Mouse (Mus musculus): ENCODE results near the gene Ndufa6. TPM values are rescaled to one million over a fixed set of nuclear protein-coding genes. Genes with fewer than 3 reads are reported as not detected.

The Ndufa6 gene
- polyA plus RNA-seq, 1 experiment from 2014 or later = 493 TPM

GRCm38 (mm10) chr15:82319613-82320012, 34.5 kb downstream of the Ndufa6 start:
- H3K27me3 ChIP-seq = no peaks in the 10 kb centered on the region
- CTCF ChIA-PET = interaction anchor here (1.0 to 1.1 kb wide), 2 partner anchors 18 to 53 kb away, joined by 3 read pairs; no protein-coding TSS in a partner anchor
- no peak for DNase-seq (ENCODE audit: low read depth, low spot score)
- POLR2A ChIA-PET = no interaction called here
- no peak for ATAC-seq
- in situ Hi-C loops (cut with MboI; ENCODE audit: low pct_unique_long_range_greater_than_20kb) = no loop called here
- TF ChIP-seq CTCF (IDR thresholded peaks at IDR 0.05) = no peak

DNA sequence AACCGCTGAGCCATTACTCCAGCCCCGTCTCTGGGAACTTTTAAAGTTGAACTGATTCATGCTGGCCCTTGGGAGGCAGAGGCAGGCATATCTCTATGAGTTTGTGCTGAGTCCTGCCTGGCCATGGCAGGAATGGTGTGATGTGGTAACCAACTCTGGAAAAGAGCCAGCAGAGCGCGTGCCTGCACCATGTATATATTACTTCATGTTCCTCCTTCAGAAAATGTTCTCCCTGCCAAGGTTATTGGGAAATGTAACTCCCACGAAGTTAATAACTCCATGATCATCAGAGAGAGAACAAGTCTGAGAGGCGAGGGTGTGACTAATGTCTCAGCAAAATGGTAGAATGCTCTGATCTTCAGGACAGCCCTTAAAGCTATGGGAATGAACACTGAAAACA, 36.3 kb downstream of the Ndufa6 start:
- CTCF ChIA-PET = no interaction called here
- TF ChIP-seq CTCF (IDR thresholded peaks at IDR 0.05) = no peak
- POLR2A ChIA-PET = interaction anchor here (0.9 kb wide), 1 partner anchor 32 kb away, joined by 4 read pairs; no protein-coding TSS in a partner anchor
- H3K27me3 ChIP-seq = no peaks in the 10 kb centered on the region
- ATAC-seq (no peak), DNase-seq (ENCODE audit: low read depth, low spot score) (no peak)
- in situ Hi-C loops (cut with MboI; ENCODE audit: low pct_unique_long_range_greater_than_20kb) = no loop called here

DNA sequence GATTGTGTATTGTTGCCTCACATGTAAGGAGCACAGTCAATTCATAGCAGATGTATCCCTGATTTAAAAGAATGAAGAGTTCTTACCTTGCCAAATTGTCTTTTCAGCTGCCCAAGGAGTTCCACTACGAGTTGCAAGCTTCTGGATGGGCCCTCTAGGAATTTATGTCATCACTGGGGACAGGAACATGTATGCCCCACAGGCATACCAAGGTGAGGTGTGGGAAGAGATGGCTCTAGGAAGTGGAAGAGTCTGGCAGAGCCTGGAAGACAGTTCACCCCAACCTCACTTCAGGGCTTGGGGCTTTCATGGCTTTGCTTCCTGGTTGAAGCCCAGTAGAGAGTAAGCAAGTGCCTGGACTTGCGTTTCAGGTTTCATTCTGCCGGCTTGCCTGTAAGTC, 45.7 kb downstream of the Ndufa6 start:
- DNase-seq (ENCODE audit: low read depth, low spot score) (no peak), ATAC-seq (no peak)
- ChIA-PET CTCF (no interaction called here), POLR2A (interaction anchor here (0.5 kb wide), 1 partner anchor 44 kb away, joined by 6 read pairs; no protein-coding TSS in a partner anchor)
- in situ Hi-C loops (cut with MboI; ENCODE audit: low pct_unique_long_range_greater_than_20kb) = no loop called here
- no peak for TF ChIP-seq CTCF (IDR thresholded peaks at IDR 0.05)
- H3K27me3 ChIP-seq = peaks cover 15% of the 10 kb centered on the region

DNA sequence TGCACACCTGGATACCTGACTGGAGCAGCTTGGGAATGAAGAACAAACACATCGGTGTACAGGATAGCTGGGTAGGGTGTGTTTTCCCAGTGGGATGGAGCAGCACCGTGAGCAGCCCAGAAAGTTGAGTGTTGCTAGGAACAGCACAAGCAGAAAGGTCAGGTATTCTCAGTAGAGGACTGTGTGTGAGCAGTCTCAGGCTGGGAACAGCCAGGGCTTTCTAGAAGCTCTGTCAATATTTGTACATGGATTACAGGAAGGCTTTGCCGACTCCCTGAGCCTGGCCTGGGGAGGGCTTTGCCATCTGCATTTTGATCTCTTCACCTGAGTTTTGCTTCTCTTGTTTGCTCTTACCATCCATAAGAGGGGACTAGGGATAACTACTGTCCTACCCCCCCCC, 47.0 kb downstream of the Ndufa6 start:
- ChIA-PET POLR2A (no interaction called here), CTCF (interaction anchor here (1.2 kb wide), 1 partner anchor 15 kb away, joined by 3 read pairs; no protein-coding TSS in a partner anchor)
- ATAC-seq = no peak
- no peak for TF ChIP-seq CTCF (IDR thresholded peaks at IDR 0.05)
- in situ Hi-C loops (cut with MboI; ENCODE audit: low pct_unique_long_range_greater_than_20kb) = no loop called here
- H3K27me3 ChIP-seq = peaks cover 12% of the 10 kb centered on the region
- DNase-seq (ENCODE audit: low read depth, low spot score) = no peak

Other genes starting within 250 kb of the Ndufa6 start
- gene Ccdc134, start 226.4 kb downstream of the Ndufa6 start, polyA plus RNA-seq (2021) = 18.0 TPM
- gene Srebf2, start 207.1 kb downstream of the Ndufa6 start, polyA plus RNA-seq (2021) = 84.6 TPM
- 0.09 TPM for gene Shisa8, start 141.5 kb downstream of the Ndufa6 start, polyA plus RNA-seq (2021)
- gene Tnfrsf13c, start 130.0 kb downstream of the Ndufa6 start, polyA plus RNA-seq (2021) = 0.03 TPM
- gene Cenpm, start 109.6 kb downstream of the Ndufa6 start, polyA plus RNA-seq (2021) = 17.7 TPM
- not detected for gene 1500009C09Rik, start 101.9 kb downstream of the Ndufa6 start, polyA plus RNA-seq (2021)
- gene Sept3, start 79.4 kb downstream of the Ndufa6 start, polyA plus RNA-seq (2021) = 2.0 TPM
- not detected for gene Wbp2nl, start 55.4 kb downstream of the Ndufa6 start, polyA plus RNA-seq (2021)
- gene Naga, start 15.4 kb downstream of the Ndufa6 start, polyA plus RNA-seq (2021) = 123 TPM
- gene Pheta2, start 15.4 kb downstream of the Ndufa6 start, polyA plus RNA-seq (2021) = 0.27 TPM
- 185 TPM for gene Smdt1, start 15.4 kb downstream of the Ndufa6 start, polyA plus RNA-seq (2021)
- gene Cyp2d22, start 25.9 kb upstream of the Ndufa6 start, polyA plus RNA-seq (2021) = 6.9 TPM
- not detected for gene Cyp2d11, start 39.7 kb upstream of the Ndufa6 start, polyA plus RNA-seq (2021)
- 0.30 TPM for gene Cyp2d10, start 52.9 kb upstream of the Ndufa6 start, polyA plus RNA-seq (2021)
- not detected for gene Cyp2d9, start 79.1 kb upstream of the Ndufa6 start, polyA plus RNA-seq (2021)
- gene Cyp2d12, start 200.8 kb upstream of the Ndufa6 start, polyA plus RNA-seq (2021) = not detected